Mouse (Mus musculus): Measurements from ENCODE around the gene Polr3k.

The Polr3k gene

GRCm38 (mm10) chr2:181863791-181864535 lies at the start of gene Polr3k:
TSS of gene Polr3k (plus strand) at chr2:181864337.
- peak; percentile 97 to 99 for DNase-seq (ENCODE audit: low spot score in 2 of 2)

GRCm38 (mm10) chr2:181829032-181829650 lies 35.0 kb upstream of the Polr3k start:
- DNase-seq (ENCODE audit: low spot score in 2 of 2), result no peak

GRCm38 (mm10) chr2:181832745-181833144 lies 31.4 kb upstream of the Polr3k start:
- no peak for DNase-seq (ENCODE audit: low spot score in 2 of 2)

GRCm38 (mm10) chr2:181837372-181838292 lies 26.5 kb upstream of the Polr3k start, which contains the start of gene Pcmtd2:
TSS of gene Pcmtd2 (plus strand) at chr2:181837854.
- DNase-seq (ENCODE audit: low spot score in 2 of 2), result peak; percentile 95 to 96

- no peak for DNase-seq (ENCODE audit: low spot score in 2 of 2)
These were observed 25.9 kb upstream of the Polr3k start for GRCm38 (mm10) chr2:181838293-181838680.

- DNase-seq (ENCODE audit: low spot score in 2 of 2), result peak in 1 of 2 experiments; percentile 6
These were observed 18.3 kb upstream of the Polr3k start for GRCm38 (mm10) chr2:181845709-181846394.

GRCm38 (mm10) chr2:181864536-181864860 lies 361 bp downstream of the Polr3k start:
- no peak for DNase-seq (ENCODE audit: low spot score in 2 of 2)

GRCm38 (mm10) chr2:181866931-181867330 lies 2.8 kb downstream of the Polr3k start:
- peak; percentile 76 to 86 for DNase-seq (ENCODE audit: low spot score in 2 of 2)

- no peak for DNase-seq (ENCODE audit: low spot score in 2 of 2)
These were observed 6.9 kb downstream of the Polr3k start for GRCm38 (mm10) chr2:181871039-181871438.

- DNase-seq (ENCODE audit: low spot score in 2 of 2), result no peak
These were observed 14.8 kb downstream of the Polr3k start for GRCm38 (mm10) chr2:181878903-181879302.

GRCm38 (mm10) chr2:181883022-181883749 lies 19.0 kb downstream of the Polr3k start:
- DNase-seq (ENCODE audit: low spot score in 2 of 2), result no peak

GRCm38 (mm10) chr2:181917861-181918260 lies 53.7 kb downstream of the Polr3k start:
- no peak for DNase-seq (ENCODE audit: low spot score in 2 of 2)

- DNase-seq (ENCODE audit: low spot score in 2 of 2), result peak; percentile 29 to 55
These were observed 54.4 kb downstream of the Polr3k start for GRCm38 (mm10) chr2:181918501-181918900.
